Mouse (Mus musculus) CD8-positive naive resting alpha-beta T cell, adult 2 months (primary cell): ENCODE results near the gene Kcnh6.
"Not testable (repeated sequence)": the region's sequence is repeated elsewhere in the genome, so short reads cannot be mapped to it uniquely, and the experiment has no call there.

Experiments used
- DNase-seq, 2 experiments: peaks; one replicate each; pipeline ENCODE4 v3.0.0; 2022; ENCODE audit warnings: low read depth in 2 of 2, low spot score in 2 of 2

The Kcnh6 gene

DNA sequence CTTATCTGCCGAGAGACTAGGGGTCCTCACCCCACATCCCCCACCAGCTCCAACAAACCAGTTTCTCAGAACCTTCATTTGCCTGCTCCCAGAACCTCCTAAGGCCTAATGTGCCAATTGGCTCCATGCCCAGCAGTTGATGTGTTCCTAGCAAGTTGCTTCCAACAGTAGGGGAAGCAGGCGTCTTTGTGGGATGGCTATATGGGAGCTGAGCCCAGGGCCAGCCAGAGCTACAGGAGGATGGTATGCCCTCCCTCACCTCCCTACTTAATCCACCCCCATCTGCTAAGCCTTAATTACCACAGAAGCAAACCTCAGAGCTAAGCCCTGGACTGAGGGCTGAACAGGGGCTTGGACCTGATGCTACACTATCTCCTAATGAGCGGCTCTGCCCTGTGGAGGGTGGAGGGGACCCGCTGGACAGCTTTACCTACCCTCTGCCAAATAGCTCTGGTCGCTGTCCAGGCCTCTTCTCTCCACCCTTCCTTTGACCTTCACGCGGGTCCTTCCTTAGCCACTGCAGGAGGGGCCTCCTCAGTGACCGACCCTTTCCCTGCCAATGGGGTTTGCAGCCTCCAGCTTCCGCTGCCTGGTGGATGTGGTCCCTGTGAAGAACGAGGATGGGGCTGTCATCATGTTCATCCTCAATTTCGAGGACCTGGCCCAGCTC is 5.8 kb downstream of the Kcnh6 start:
- DNase-seq, result no peak

- no peak for DNase-seq
Observed at GRCm38 (mm10) chr11:106016440-106016839, 8.5 kb downstream of the Kcnh6 start.

- DNase-seq, result peak in 1 of 2 experiments; percentile 26
Observed at GRCm38 (mm10) chr11:106020051-106020763, 12.3 kb downstream of the Kcnh6 start.

GRCm38 (mm10) chr11:106025774-106026173 is 17.9 kb downstream of the Kcnh6 start:
- DNase-seq, result no peak

- peak; percentile 66 to 82 for DNase-seq
Observed at GRCm38 (mm10) chr11:106026465-106027151, 18.7 kb downstream of the Kcnh6 start.

DNA sequence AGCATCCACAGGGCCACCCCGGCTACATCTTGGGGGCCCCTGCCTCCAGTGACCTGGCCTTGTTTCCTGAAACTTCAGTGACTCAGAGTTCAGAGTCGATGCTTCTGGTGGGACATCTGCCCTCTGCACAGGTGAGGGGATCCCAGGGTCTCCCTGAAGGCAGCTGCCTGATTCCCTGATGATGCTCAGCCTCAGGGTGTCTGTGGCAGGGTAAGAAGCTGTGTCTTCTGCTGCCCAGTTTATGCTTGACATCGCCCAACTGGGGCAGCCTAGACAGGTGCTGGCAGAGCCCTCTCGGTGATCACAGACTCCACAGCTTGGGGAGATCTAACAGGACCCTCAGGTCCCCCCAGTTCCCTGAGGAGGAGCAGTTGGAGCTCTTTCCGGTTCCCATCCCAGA is 19.7 kb downstream of the Kcnh6 start:
- peak; percentile 32 to 40 for DNase-seq

GRCm38 (mm10) chr11:106032074-106032473 is 24.1 kb downstream of the Kcnh6 start:
- DNase-seq, result not testable (repeated sequence)

DNA sequence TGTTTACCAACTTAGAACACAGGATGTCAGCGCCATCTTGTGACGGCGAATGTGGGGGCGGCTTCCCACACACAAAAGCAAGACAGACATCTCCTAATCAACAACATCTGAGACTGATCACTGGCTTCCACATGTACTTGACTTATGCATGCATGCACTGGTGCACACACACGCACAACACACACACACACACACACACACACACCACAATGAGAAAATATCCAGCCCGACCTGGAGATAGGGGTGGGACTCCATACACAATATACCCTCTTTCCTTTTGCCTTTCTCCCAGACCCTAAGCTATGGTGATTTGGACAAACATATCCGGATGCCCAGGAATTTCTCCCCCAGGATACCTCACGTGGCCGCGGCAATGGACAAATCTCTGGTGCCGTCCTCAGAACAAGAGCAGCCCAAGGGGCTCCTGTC is 25.6 kb downstream of the Kcnh6 start:
- peak; percentile 57 to 64 for DNase-seq

- DNase-seq, result no peak
Observed at GRCm38 (mm10) chr11:106034986-106035385, 27.1 kb downstream of the Kcnh6 start.

GRCm38 (mm10) chr11:106036548-106037417 is 28.9 kb downstream of the Kcnh6 start, which contains the start of gene Dcaf7:
Gene Dcaf7, plus strand, starts transcription at chr11:106036872.
- DNase-seq, result peak; percentile 98 to 100

DNA sequence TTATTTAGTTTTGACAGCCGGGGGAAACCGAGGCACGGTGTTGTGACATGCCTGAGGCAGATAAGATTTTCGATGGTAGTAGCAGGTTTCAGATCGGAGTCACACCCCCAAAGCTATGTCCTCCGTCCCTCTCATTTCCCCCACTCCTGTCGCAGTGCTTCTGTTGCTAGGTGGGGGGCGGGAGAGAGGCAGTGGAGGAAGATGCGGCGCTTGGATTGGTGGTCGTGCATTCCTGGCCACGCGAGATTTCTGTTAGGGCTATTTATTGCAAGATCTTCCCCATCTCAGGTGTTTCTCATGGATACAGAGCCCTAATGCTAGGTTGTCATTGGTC is 29.5 kb downstream of the Kcnh6 start:
- peak; percentile 20 to 51 for DNase-seq

DNA sequence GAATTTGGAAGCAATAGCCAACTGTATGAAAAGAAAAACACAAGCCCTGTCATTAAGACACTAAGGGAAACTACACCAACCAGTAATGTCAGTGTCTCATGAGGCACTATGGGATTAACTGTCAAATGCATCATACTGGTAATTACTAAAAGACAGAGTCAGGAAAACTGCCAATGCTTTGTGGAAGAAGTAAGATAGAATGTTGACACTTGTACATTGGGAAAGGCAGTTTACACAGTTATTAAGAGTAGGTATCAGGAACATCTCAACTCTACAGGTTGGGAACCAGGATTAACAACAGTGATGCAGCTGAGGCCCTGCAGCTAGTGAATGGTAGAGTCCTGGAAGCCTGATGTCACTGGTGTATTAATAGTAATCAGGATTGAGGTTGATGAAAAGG is 36.4 kb downstream of the Kcnh6 start:
- DNase-seq, result no peak

GRCm38 (mm10) chr11:106045256-106045655 is 37.3 kb downstream of the Kcnh6 start:
- DNase-seq, result no peak

DNA sequence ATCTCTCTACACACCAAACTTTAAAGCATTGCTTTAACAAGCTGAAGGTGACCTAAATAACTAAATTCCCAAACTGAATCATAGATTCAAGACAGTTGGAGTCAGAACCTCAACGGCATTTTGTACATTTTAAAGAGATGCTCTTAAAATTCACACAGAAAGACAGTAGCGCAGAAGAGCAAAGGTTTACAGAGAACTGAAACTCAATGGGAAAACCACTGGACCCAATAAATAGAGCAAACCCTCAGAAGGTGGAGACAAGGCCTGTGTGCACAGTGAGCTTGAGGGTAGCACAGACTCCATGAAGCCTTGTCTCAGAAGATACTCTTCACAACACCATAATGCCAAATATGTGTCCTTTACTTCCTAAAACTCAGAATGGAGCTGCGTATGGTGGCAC is 37.9 kb downstream of the Kcnh6 start:
- DNase-seq, result no peak

DNA sequence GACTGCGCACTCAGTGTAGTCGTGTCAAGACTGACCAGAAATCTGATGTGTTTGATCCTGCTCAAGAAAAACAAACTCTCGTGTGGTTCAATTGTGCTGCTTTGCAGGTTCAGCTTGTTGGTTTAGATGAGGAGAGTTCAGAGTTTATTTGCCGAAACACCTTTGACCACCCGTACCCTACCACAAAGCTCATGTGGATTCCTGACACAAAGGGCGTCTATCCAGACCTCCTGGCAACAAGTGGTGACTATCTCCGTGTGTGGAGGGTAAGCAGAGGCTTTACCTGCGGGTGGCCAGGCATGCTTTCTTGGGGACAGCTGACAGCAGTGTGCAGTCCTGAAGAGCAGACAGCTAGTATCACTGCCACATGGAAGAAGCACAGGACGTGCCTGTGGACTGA is 38.7 kb downstream of the Kcnh6 start:
- DNase-seq, result no peak

- DNase-seq, result no peak
Observed at GRCm38 (mm10) chr11:106053921-106054320, 46.0 kb downstream of the Kcnh6 start.

DNA sequence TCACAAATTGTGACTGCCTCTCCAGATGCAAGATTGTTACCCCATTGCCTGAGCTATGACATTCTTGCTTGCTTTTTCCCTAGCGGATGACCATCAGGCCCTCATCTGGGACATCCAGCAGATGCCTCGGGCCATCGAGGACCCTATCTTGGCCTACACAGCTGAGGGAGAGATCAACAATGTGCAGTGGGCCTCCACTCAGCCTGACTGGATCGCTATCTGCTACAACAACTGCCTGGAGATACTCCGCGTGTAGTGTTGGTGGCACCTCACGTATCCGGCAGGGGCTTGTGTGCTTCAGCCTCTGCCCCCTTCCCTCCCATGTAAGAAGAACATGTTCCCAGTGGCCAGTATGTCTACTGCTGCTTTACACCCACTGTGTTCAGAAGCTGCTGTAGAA is 46.7 kb downstream of the Kcnh6 start:
- DNase-seq, result no peak

DNA sequence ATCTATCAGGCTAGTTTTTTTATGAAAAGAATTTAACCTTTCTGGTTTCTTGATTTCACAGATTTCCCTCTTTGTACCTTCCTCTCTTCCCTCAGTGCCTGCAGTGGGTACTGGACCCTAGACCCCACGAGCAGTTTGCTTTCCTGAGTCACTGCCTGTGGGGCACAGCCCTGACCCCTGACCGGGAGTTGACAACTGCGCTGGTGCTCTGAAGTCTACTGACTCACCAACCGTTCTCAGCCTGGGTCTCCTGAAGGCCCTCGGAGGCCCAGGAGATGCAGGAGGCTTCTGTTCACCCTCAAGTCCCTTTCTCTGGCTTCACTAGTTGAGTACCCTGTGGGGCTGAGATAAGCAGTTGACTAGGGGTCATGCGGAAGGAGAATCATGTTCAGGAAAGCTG is 47.4 kb downstream of the Kcnh6 start:
- no peak for DNase-seq

- DNase-seq, result peak; percentile 41 to 49
Observed at GRCm38 (mm10) chr11:106056819-106057491, 49.0 kb downstream of the Kcnh6 start.

- no peak for DNase-seq
Observed at GRCm38 (mm10) chr11:106058020-106058419, 50.1 kb downstream of the Kcnh6 start.

GRCm38 (mm10) chr11:106060549-106060948 is 52.6 kb downstream of the Kcnh6 start:
- no peak for DNase-seq
